Mouse (Mus musculus) erythroblast, embryonic 14.5 days (primary cell): ENCODE results near the gene Wwp2. TPM values are rescaled to one million over a fixed set of nuclear protein-coding genes. Genes with fewer than 3 reads are reported as not detected.

Experiments used
- H3K27me3 ChIP-seq: 2 replicates; pipeline ENCODE4 v1.6.1; 2012; ENCODE audit warnings: inconsistent platforms; ENCODE audit not compliant: control insufficient read depth
- H3K36me3 ChIP-seq: 2 replicates; pipeline ENCODE4 v1.6.1; 2012; ENCODE audit warnings: mild to moderate bottlenecking, inconsistent platforms; ENCODE audit not compliant: control insufficient read depth
- H3K4me1 ChIP-seq: 2 replicates; pipeline ENCODE4 v1.6.1; 2012; ENCODE audit warnings: inconsistent platforms; ENCODE audit not compliant: control insufficient read depth
- H3K4me3 ChIP-seq: replicated peaks from 2 replicates; pipeline ENCODE3; 2012; ENCODE audit warnings: moderate library complexity, mild to moderate bottlenecking, inconsistent platforms
- H3K9me3 ChIP-seq: 2 replicates; pipeline ENCODE4 v1.6.1; 2012; ENCODE audit warnings: low read length, inconsistent platforms, mixed read lengths; ENCODE audit not compliant: control insufficient read depth
- GATA1 ChIP-seq: IDR thresholded peaks from 2 replicates; pipeline ENCODE4 v1.6.1; 2012; ENCODE audit warnings: low read length, inconsistent platforms, mixed read lengths
- TAL1 ChIP-seq: IDR thresholded peaks from 3 replicates; pipeline ENCODE4 v1.6.1; 2012; ENCODE audit warnings: low read length, inconsistent platforms, mixed read lengths
- polyA plus RNA-seq: library from polyadenylated mRNA; stranded (reverse); fragments of >175 nt; gene quantifications from 2 replicates; pipeline ENCODE4 v1.2.3, GENCODE M21; 2012

The Wwp2 gene
- polyA plus RNA-seq, 1 experiment = 11.3 TPM

DNA sequence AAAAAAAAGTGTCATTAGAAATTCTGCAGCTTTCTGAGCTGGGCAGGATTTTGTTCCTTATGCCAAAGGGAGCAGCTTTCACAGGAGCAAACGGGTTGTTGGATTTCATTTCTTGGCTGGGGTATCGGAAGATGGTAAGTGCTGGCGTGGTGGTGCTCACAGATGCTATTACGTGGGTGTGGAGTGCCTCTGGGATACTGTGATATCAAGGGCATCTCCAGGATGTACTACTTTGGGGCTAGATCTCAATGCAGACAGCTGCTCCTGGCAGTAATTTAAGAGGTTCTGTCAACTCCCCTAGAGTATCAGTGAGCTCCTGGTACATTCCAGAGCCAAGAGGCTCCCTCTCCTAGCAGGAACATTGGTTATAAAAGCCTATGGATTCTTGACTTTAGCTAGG lies 110.0 kb downstream of the Wwp2 start:
- Histone ChIP-seq H3K4me1 (no peaks in the 10 kb centered on the region), H3K4me3 (no peak overlapping the region), H3K36me3 (peaks cover 93% of the 10 kb centered on the region), H3K9me3 (no peaks in the 10 kb centered on the region), H3K27me3 (no peaks in the 10 kb centered on the region)
- no peak for TF ChIP-seq GATA1
- TF ChIP-seq TAL1 = no peak

DNA sequence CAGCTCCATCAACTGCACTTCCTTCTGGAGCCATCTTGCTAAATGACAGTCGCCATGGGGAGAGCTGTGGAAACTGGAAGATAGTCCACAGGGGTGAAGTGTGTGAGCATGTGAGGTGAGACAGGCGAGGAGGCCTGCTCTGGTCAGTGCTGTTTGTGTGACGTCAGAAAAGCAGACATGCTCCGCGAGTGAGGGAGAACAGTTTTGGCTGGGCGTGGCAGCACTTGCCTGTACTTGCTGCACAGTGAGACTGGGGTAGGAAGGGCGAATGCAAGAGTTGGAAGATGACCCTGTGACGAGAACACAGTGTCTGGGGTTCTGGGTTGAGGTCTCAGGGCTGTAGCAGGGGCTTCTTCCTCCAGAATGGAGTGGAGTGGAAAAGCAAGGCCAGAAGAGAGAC lies 110.7 kb downstream of the Wwp2 start:
- TF ChIP-seq GATA1 = no peak
- no peak for TF ChIP-seq TAL1
- H3K4me1 ChIP-seq = no peaks in the 10 kb centered on the region
- no peaks in the 10 kb centered on the region for H3K27me3 ChIP-seq
- H3K4me3 ChIP-seq = no peak overlapping the region
- H3K9me3 ChIP-seq = no peaks in the 10 kb centered on the region
- H3K36me3 ChIP-seq = peaks cover 92% of the 10 kb centered on the region

DNA sequence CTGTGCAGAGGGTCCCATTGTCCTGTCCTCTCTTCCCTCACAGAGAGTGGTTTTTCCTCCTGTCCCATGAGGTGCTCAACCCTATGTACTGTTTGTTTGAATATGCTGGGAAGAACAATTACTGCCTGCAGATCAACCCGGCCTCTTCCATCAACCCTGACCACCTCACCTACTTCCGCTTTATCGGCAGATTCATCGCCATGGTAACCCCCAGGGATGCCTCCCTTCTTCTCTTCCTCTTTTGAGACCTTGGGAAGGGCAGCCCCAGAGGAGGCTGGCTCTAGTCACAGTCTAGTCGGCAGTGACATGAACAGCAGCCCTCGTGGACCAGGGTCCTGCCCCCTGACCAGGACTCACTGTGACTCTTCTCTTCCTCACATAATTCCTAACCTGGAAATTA lies 116.1 kb downstream of the Wwp2 start:
- Histone ChIP-seq H3K4me3 (no peak overlapping the region), H3K27me3 (no peaks in the 10 kb centered on the region), H3K9me3 (no peaks in the 10 kb centered on the region), H3K4me1 (no peaks in the 10 kb centered on the region), H3K36me3 (peaks cover 89% of the 10 kb centered on the region)
- no peak for TF ChIP-seq GATA1
- no peak for TF ChIP-seq TAL1

DNA sequence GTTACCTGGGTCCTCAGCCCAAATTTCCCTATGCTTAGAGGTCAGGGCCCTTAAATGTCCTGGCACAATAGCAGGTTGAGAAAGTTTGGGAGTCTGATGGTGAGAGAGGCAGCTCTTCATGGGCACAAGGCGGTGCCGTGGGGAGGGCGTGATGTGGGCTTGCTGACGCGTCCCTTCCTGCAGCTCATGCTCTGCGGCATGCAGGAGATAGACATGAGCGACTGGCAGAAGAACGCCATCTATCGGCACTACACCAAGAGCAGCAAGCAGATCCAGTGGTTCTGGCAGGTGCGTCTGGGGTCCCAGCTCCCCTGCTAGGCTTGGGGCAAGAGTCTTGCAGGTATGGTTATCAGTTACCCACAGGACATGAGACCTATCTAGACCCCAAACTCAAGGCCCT lies 119.1 kb downstream of the Wwp2 start:
- Histone ChIP-seq H3K9me3 (no peaks in the 10 kb centered on the region), H3K4me3 (no peak overlapping the region), H3K4me1 (no peaks in the 10 kb centered on the region), H3K27me3 (no peaks in the 10 kb centered on the region), H3K36me3 (peaks cover 72% of the 10 kb centered on the region)
- TF ChIP-seq GATA1 (no peak), TAL1 (no peak)

DNA sequence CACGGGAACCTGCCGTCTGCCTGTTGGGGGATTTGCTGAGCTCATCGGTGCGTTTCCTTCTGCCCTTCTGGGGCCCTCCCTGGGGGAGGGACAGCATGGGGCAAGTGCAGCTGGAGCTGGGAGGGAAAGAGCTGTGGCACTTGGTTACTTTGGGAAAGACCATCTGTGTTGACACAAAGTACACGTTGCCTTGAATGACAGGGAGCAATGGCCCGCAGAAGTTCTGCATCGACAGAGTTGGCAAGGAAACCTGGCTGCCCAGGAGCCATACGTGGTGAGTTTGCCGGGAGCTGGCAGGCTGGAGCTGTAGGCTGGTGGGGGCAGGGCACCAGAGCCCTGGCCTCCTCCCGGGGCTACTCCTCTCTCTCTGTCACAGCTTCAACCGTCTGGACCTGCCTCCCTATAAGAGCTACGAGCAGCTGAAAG lies 120.4 kb downstream of the Wwp2 start:
- Histone ChIP-seq H3K27me3 (no peaks in the 10 kb centered on the region), H3K9me3 (no peaks in the 10 kb centered on the region), H3K36me3 (peaks cover 60% of the 10 kb centered on the region), H3K4me3 (no peak overlapping the region), H3K4me1 (no peaks in the 10 kb centered on the region)
- TF ChIP-seq TAL1 (no peak), GATA1 (no peak)

DNA sequence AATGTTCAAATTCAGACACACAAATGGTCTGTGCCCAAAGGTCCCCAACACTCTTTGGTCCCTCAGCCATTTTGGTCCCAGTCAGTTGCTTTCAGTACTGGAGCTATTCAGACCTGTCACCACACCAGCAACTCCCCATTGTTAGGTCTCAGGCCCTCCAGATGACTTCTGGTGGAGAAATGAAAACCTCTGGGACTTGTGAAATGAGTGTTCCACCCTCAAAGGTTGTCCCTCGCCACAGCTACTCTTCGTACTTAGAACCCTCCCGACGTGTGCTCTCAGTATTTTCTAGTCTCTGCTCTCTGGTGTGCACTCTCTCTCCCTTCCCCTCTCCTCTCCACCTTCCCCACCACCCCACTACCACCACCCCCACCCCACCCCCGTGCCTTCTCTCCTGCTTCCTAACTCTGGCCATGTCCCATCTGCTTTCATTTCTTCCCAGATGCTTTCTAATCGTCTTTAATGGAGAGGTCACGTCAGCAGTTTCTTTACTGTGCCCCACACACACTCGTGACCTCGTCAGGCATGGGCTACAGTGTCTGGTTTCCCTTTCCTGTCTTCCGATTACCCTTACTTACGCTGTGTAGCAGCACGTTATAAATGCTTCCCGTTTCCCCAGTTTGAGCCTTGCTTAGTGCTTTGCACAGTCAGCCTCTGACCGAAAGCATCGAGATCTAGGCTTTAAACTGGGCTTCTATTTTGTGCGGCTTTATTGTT lies 124.8 kb downstream of the Wwp2 start:
- TF ChIP-seq GATA1 (no peak), TAL1 (no peak)
- no peak overlapping the region for H3K4me3 ChIP-seq
- H3K36me3 ChIP-seq = peaks cover 24% of the 10 kb centered on the region
- H3K4me1 ChIP-seq = no peaks in the 10 kb centered on the region
- H3K27me3 ChIP-seq = no peaks in the 10 kb centered on the region
- H3K9me3 ChIP-seq = no peaks in the 10 kb centered on the region

DNA sequence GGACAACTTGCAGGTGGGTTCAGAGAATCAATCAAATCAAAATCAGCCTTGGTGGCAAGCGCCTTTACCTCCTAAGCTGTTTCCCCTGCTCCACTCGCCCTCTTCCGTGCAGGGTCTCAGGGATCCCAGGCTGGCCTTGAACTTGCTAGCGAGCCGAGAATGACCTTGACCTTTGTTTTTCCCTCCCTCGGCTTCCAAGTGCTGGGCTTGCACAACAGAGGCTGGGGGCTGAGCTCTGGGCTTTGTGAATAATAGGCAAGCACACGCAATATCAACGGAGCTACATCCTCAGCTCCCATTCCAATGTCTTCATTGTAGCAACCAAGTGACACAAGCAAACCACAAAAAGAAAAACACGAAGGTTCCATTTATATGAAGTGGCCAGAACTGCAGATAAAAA lies 126.0 kb downstream of the Wwp2 start:
- Histone ChIP-seq H3K36me3 (peaks cover 13% of the 10 kb centered on the region), H3K4me1 (no peaks in the 10 kb centered on the region), H3K4me3 (no peak overlapping the region), H3K9me3 (no peaks in the 10 kb centered on the region), H3K27me3 (no peaks in the 10 kb centered on the region)
- no peak for TF ChIP-seq TAL1
- TF ChIP-seq GATA1 = no peak

DNA sequence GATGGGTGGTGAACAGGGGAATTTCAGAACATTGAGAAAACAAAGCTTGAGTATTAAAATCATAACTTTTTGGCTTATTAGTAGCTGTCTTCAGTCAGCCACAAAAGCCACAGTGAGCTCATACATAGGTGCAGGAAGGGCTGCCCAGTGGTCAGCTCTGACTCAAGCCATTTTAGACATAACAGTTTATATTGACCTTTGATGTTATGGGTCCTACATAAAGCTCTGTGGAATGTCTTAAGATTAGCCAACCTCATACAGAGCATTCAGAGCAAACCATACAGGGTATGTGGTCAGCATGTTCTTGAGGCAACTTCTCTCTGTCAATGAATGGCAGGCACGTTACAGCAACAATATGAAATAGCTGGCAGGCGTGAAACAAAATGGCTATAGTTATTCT lies 134.9 kb downstream of the Wwp2 start:
- no peaks in the 10 kb centered on the region; the same call in 1 of the 2 replicates for H3K4me1 ChIP-seq
- H3K9me3 ChIP-seq = no peaks in the 10 kb centered on the region
- no peaks in the 10 kb centered on the region for H3K27me3 ChIP-seq
- H3K4me3 ChIP-seq = no peak overlapping the region
- TF ChIP-seq GATA1 = no peak
- TF ChIP-seq TAL1 = no peak
- no peaks in the 10 kb centered on the region for H3K36me3 ChIP-seq

DNA sequence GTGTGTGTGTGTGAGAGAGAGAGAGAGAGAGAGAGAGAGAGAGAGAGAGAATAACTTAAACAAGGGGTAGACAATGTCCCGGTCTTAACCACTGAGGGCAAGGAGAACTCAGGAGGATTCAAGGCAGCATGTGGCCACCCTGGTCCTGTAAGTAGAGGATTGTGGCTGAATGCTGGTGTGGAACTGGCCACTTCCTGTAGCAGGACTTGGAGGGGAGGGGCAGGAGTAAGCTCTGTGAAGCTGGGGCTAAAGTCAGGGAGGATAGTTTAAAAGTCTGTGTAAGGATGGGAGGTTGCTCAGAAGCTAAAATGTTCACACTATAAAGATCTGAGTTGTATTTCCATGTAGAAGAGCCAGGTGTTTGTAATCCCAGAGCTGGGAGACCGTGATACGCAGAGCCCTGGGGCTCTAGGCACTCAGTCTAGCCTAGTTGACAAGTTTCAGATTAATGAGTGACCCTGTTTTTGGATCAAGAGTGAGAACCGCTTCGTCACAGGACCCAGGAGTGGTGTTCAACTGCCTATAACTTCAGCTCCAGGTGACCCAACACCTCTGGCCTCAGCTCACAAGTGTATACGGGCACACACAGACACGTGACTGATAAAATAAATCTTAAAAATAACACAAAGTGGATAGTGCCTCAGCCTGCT lies 135.4 kb downstream of the Wwp2 start:
- Histone ChIP-seq H3K27me3 (no peaks in the 10 kb centered on the region), H3K4me3 (no peak overlapping the region), H3K4me1 (peaks cover 4% of the 10 kb centered on the region), H3K36me3 (no peaks in the 10 kb centered on the region), H3K9me3 (no peaks in the 10 kb centered on the region)
- no peak for TF ChIP-seq TAL1
- no peak for TF ChIP-seq GATA1

DNA sequence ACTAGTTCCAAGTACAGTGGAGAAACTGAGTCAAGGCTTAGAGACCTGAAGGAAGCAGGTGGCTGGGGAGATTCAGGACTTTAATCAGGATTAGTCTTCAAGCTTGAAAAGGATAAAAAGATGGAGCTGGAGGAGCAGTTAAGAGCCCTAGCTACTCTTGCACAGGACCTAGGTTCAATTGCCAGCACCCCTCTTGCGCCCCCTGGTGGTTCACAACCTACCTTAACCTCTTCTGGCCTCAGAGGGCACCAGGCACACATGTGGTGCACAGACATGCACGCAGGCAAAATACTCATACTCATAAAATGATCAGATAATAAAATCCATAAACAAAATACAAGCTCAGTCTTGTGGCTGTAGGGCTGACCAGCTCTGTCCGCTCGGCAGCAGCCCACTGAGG lies 136.3 kb downstream of the Wwp2 start:
- no peaks in the 10 kb centered on the region for H3K9me3 ChIP-seq
- no peak overlapping the region for H3K4me3 ChIP-seq
- no peaks in the 10 kb centered on the region for H3K27me3 ChIP-seq
- H3K36me3 ChIP-seq = no peaks in the 10 kb centered on the region
- TF ChIP-seq TAL1 = no peak
- TF ChIP-seq GATA1 = no peak
- peaks cover 13% of the 10 kb centered on the region for H3K4me1 ChIP-seq
